Mouse (Mus musculus) MEL (cell line): ENCODE data around the gene Gpd2.

Experiments used
- CTCF ChIP-seq, 3 experiments: IDR thresholded peaks in 2 of 3; conservative IDR thresholded peaks in 1 of 3; 2 replicates each; pipeline ENCODE4 v1.5.1; 2011 to 2012; ENCODE audit warnings: low read length in 3 of 3, low read depth in 2 of 3, mild to moderate bottlenecking in 2 of 3, improper control_type of control experiment in 1 of 3, inconsistent platforms in 1 of 3, mixed read lengths in 1 of 3, moderate library complexity in 1 of 3; ENCODE audit not compliant: control insufficient read depth in 1 of 3, insufficient read depth in 1 of 3, poor library complexity in 1 of 3, severe bottlenecking in 1 of 3
- GATA1 ChIP-seq: IDR thresholded peaks from 2 replicates; pipeline ENCODE4 v1.6.1; 2011; ENCODE audit warnings: low read depth, low read length, improper control_type of control experiment
- MAX ChIP-seq: IDR thresholded peaks from 2 replicates; pipeline ENCODE4 v1.6.1; 2011; ENCODE audit warnings: low read length, improper control_type of control experiment
- MAZ ChIP-seq: IDR thresholded peaks from 2 replicates; pipeline ENCODE4 v1.6.1; 2012; ENCODE audit warnings: low read depth, mild to moderate bottlenecking, inconsistent platforms, low read length, improper control_type of control experiment
- USF1 ChIP-seq: IDR thresholded peaks from 2 replicates; pipeline ENCODE4 v1.6.1; 2014; ENCODE audit warnings: low read depth, mild to moderate bottlenecking, inconsistent platforms, low read length, improper control_type of control experiment, moderate library complexity
- ZC3H11A ChIP-seq: IDR thresholded peaks from 2 replicates; pipeline ENCODE4 v1.6.1; 2012; ENCODE audit warnings: low read depth, mild to moderate bottlenecking, inconsistent platforms, low read length, improper control_type of control experiment

DNA sequence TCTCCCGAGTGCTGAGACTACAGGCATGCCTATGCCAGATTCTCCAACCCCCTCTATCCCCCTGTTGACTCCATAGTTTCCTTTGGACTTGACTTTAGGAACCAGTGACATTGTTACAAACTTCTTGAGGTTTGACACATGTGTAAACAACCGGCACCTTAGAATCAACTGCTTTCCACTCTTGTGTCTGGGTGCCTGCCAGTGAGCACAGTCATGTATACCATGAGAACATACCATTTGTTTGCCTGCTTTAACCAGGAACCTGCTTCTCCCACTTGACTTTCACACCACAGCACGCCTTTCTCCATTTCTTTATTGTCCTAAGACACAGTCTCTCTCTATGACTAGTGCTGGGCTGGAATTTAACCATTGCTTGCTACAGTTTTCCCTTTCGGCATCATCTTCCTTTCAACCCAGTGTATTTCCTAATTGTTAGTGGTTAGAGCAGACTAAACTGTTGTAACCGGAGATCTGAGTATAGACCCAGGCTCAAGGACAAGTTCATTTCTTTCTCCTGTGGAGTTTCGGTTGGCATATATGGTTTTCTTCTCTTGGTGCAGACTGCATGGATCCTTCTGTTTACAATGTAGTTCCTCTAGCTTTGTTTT lies 8.4 kb downstream of the Gpd2 start:
- TF ChIP-seq MAZ (no peak), USF1 (no peak), CTCF (IDR thresholded peaks at IDR 0.05 in 2 of 3, conservative IDR thresholded peaks at IDR 0.05 in 1 of 3; ENCODE audit: control insufficient read depth in 1 of 3, insufficient read depth in 1 of 3, low read depth in 2 of 3, low read length in 3 of 3, poor library complexity in 1 of 3, severe bottlenecking in 1 of 3) (no peak), MAX (no peak), ZC3H11A (no peak), GATA1 (no peak)
